Mouse (Mus musculus): Measurements from ENCODE around the gene Fer1l4.

GRCm38 (mm10) chr2:156021219-156021618, 31.5 kb downstream of the Fer1l4 start:
- TF ChIP-seq USF1 (IDR thresholded peaks at IDR 0.05; ENCODE audit: low read depth) (no peak), CTCF (IDR thresholded peaks at IDR 0.05; ENCODE audit: control insufficient read depth, insufficient read depth, insufficient read length) (no peak)

All from C2C12 (cell line).